Mouse (Mus musculus): ENCODE data around the gene Arih1. TPM values are rescaled to one million over a fixed set of nuclear protein-coding genes. Genes with fewer than 3 reads are reported as not detected.
"Not testable (repeated sequence)": the region's sequence is repeated elsewhere in the genome, so short reads cannot be mapped to it uniquely, and the experiment has no call there.

Arih1 gene
- polyA plus RNA-seq, 1 experiment = 38.9 TPM

GRCm38 (mm10) chr9:59389086-59389485 lies 97.3 kb downstream of the Arih1 start:
- Histone ChIP-seq H3K27ac (replicated peaks; ENCODE audit: low read depth, low read length) (no peak overlapping the region), H3K4me1 (ENCODE audit: control insufficient read depth, insufficient read depth, insufficient read length, low read length) (no peaks in the 10 kb centered on the region), H3K4me3 (ENCODE audit: insufficient read depth, low read depth, low read length) (no peak overlapping the region)

- H3K27ac ChIP-seq (replicated peaks; ENCODE audit: low read depth, low read length) = no peak overlapping the region
- H3K4me3 ChIP-seq (ENCODE audit: insufficient read depth, low read depth, low read length) = no peak overlapping the region
- no peaks in the 10 kb centered on the region for H3K4me1 ChIP-seq (ENCODE audit: control insufficient read depth, insufficient read depth, insufficient read length, low read length)
These were observed 98.1 kb downstream of the Arih1 start for GRCm38 (mm10) chr9:59388311-59388710.

- H3K4me1 ChIP-seq (ENCODE audit: control insufficient read depth, insufficient read depth, insufficient read length, low read length) = no peaks in the 10 kb centered on the region
- no peak overlapping the region for H3K27ac ChIP-seq (replicated peaks; ENCODE audit: low read depth, low read length)
- H3K4me3 ChIP-seq (ENCODE audit: insufficient read depth, low read depth, low read length) = no peak overlapping the region
These were observed 99.0 kb downstream of the Arih1 start for GRCm38 (mm10) chr9:59387461-59387860.

GRCm38 (mm10) chr9:59375626-59376025 lies 110.8 kb downstream of the Arih1 start:
- Histone ChIP-seq H3K4me1 (ENCODE audit: control insufficient read depth, insufficient read depth, insufficient read length, low read length) (no peaks in the 10 kb centered on the region), H3K27ac (replicated peaks; ENCODE audit: low read depth, low read length) (no peak overlapping the region), H3K4me3 (ENCODE audit: insufficient read depth, low read depth, low read length) (no peak overlapping the region)

DNA sequence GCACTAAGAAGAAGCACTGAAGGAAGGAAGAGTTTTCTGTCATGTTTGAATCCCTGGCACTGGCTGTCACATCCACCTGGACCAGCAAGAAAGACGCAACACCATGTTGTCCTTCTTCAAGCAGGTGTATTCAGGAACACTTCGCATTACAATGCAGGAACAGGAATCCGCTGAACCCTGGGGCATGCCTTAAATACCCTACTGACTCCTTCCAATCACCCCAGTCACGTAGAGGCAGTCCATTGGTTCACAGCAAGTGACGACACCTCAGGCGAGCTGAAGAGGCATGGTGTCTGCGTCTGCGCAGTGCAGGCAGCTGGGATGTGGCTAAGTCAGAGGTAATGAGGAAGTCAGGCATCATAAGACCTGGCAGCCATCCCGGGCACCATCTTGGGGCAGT lies 116.8 kb downstream of the Arih1 start:
- Histone ChIP-seq H3K4me1 (ENCODE audit: control insufficient read depth, insufficient read depth, insufficient read length, low read length) (no peaks in the 10 kb centered on the region), H3K4me3 (ENCODE audit: insufficient read depth, low read depth, low read length) (no peak overlapping the region), H3K27ac (replicated peaks; ENCODE audit: low read depth, low read length) (no peak overlapping the region)

DNA sequence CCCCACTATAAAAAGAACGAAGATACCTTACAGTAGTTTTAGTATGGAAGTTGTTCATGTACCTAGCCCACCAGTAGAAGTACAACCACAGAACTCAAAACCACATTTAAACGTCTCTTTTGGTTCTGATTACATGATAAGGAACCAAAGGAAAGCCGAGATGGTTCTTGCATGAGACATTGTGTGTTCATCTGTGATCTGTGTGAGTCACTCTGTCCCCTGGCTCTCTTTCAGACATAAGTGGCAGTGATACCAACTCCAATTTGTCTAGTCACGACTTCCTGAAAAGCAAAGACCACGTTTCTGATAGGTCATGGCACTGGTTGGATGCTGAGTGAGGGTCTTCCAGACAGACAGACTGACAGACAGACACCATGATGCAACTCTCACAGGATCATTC lies 117.2 kb downstream of the Arih1 start:
- Histone ChIP-seq H3K27ac (replicated peaks; ENCODE audit: low read depth, low read length) (no peak overlapping the region), H3K4me3 (ENCODE audit: insufficient read depth, low read depth, low read length) (no peak overlapping the region), H3K4me1 (ENCODE audit: control insufficient read depth, insufficient read depth, insufficient read length, low read length) (no peaks in the 10 kb centered on the region)

- not testable (repeated sequence) for H3K27ac ChIP-seq (replicated peaks; ENCODE audit: low read depth, low read length); H3K4me1 ChIP-seq (ENCODE audit: control insufficient read depth, insufficient read depth, insufficient read length, low read length); H3K4me3 ChIP-seq (ENCODE audit: insufficient read depth, low read depth, low read length)
These were observed 125.9 kb downstream of the Arih1 start for GRCm38 (mm10) chr9:59360487-59360886.

GRCm38 (mm10) chr9:59358041-59358440 lies 128.4 kb downstream of the Arih1 start:
- not testable (repeated sequence) for H3K4me1 ChIP-seq (ENCODE audit: control insufficient read depth, insufficient read depth, insufficient read length, low read length); H3K4me3 ChIP-seq (ENCODE audit: insufficient read depth, low read depth, low read length); H3K27ac ChIP-seq (replicated peaks; ENCODE audit: low read depth, low read length)

DNA sequence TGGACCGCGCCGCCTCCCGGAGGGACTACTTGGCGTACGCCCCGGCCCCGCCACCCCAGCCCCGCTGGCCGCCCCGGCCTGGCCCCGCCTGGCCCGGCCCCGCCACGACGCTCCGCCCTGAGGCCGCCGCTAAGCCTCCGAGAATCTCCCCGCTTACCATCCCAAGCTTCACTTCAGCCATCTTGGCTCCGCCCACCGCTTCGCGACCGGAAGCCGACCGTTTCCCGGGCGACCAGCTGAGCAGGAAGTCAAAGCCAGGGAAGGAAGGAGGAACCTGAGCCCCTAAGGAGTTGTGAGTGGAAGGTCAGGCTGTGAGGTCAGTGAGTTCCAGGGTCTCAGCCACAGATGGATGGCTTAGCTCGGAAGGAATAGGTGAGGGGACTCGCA lies 133.2 kb downstream of the Arih1 start, which contains the start of gene Bbs4:
Gene Bbs4, minus strand, starts transcription at position 256 of the 387 bp plus-strand sequence.
- Histone ChIP-seq H3K27ac (replicated peaks; ENCODE audit: low read depth, low read length) (peak within 1 kb of the TSS; percentile 75), H3K4me1 (ENCODE audit: control insufficient read depth, insufficient read depth, insufficient read length, low read length) (no peaks in the 10 kb centered on the region)

GRCm38 (mm10) chr9:59352586-59353252 lies 133.7 kb downstream of the Arih1 start:
- Histone ChIP-seq H3K4me3 (ENCODE audit: insufficient read depth, low read depth, low read length) (peak overlapping the region; percentile 64), H3K4me1 (ENCODE audit: control insufficient read depth, insufficient read depth, insufficient read length, low read length) (no peaks in the 10 kb centered on the region), H3K27ac (replicated peaks; ENCODE audit: low read depth, low read length) (peak overlapping the region; percentile 60)

More for the DNA sequence above, 133.2 kb downstream of the Arih1 start, which contains the start of gene Bbs4:
- H3K4me3 ChIP-seq (ENCODE audit: insufficient read depth, low read depth, low read length) = peak within 1 kb of the TSS; percentile 64

GRCm38 (mm10) chr9:59346176-59346575 lies 140.2 kb downstream of the Arih1 start:
- Histone ChIP-seq H3K4me1 (ENCODE audit: control insufficient read depth, insufficient read depth, insufficient read length, low read length) (no peaks in the 10 kb centered on the region), H3K4me3 (ENCODE audit: insufficient read depth, low read depth, low read length) (no peak overlapping the region), H3K27ac (replicated peaks; ENCODE audit: low read depth, low read length) (no peak overlapping the region)

GRCm38 (mm10) chr9:59340002-59340401 lies 146.4 kb downstream of the Arih1 start:
- Histone ChIP-seq H3K27ac (replicated peaks; ENCODE audit: low read depth, low read length) (no peak overlapping the region), H3K4me1 (ENCODE audit: control insufficient read depth, insufficient read depth, insufficient read length, low read length) (no peaks in the 10 kb centered on the region), H3K4me3 (ENCODE audit: insufficient read depth, low read depth, low read length) (no peak overlapping the region)

GRCm38 (mm10) chr9:59339107-59339506 lies 147.3 kb downstream of the Arih1 start:
- no peak overlapping the region for H3K27ac ChIP-seq (replicated peaks; ENCODE audit: low read depth, low read length)
- no peak overlapping the region for H3K4me3 ChIP-seq (ENCODE audit: insufficient read depth, low read depth, low read length)
- H3K4me1 ChIP-seq (ENCODE audit: control insufficient read depth, insufficient read depth, insufficient read length, low read length) = no peaks in the 10 kb centered on the region

DNA sequence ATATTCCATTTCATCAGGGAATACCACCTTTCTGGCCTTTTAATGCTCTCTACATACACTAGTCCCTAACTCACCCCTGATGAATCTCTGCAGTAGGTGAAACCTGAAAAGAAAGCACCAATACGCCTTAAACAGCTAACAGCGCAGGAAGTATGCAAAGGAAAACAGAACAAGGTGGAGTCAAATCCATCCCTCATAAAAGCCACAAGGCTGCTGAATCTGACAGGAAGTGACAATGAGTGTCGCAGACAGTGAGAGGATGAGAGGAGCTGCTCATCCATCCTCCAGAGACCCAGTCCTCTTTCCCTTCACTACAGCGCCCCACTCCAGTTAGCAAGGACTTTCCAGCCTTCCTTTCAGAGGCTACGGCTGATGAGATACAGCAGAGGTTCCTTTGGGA lies 148.0 kb downstream of the Arih1 start:
- Histone ChIP-seq H3K4me1 (ENCODE audit: control insufficient read depth, insufficient read depth, insufficient read length, low read length) (no peaks in the 10 kb centered on the region), H3K27ac (replicated peaks; ENCODE audit: low read depth, low read length) (no peak overlapping the region), H3K4me3 (ENCODE audit: insufficient read depth, low read depth, low read length) (no peak overlapping the region)

All from brown adipose tissue, adult 24 weeks (tissue).